Mouse (Mus musculus) R1 (cell line): ENCODE results near the gene Hoxa7.
A peak's percentile ranks its signal among the peaks of the same experiment; 100 is the strongest.

Experiments used
- DNase-seq: peaks from one replicate; pipeline ENCODE4 v3.0.0-alpha.2; 2018; ENCODE audit warnings: low read depth, low spot score

Hoxa7 gene

GRCm38 (mm10) chr6:52213119-52213986 is 8.3 kb downstream of the Hoxa7 start, which contains the start of the genes Hoxa3 and Gm28308:
Gene Hoxa3 (minus strand): TSS chr6:52213336.
Gene Gm28308 (minus strand): TSS chr6:52213339.
- DNase-seq: no peak

GRCm38 (mm10) chr6:52212556-52213118 is 9.0 kb downstream of the Hoxa7 start:
- peak; percentile 29 for DNase-seq

DNA sequence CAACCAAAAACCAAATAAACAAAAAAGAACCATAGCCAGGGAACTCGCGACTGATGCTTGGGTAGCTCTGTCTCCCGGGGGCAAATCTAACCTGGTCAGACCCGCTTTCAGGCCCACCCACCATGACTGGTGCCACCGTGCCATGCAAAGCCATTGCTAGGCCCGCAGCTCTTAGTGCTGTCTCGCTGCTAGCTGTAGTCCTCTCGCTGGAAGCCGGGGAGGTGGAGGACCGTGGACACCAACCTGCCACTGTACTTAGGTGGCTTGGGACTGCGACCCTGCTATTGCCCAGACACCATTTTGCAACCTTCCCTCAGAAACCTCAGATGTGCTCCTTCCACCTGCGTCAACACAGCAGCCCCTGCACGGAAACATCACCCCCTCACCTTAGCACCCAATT is 9.7 kb downstream of the Hoxa7 start:
- peak; percentile 33 for DNase-seq

DNA sequence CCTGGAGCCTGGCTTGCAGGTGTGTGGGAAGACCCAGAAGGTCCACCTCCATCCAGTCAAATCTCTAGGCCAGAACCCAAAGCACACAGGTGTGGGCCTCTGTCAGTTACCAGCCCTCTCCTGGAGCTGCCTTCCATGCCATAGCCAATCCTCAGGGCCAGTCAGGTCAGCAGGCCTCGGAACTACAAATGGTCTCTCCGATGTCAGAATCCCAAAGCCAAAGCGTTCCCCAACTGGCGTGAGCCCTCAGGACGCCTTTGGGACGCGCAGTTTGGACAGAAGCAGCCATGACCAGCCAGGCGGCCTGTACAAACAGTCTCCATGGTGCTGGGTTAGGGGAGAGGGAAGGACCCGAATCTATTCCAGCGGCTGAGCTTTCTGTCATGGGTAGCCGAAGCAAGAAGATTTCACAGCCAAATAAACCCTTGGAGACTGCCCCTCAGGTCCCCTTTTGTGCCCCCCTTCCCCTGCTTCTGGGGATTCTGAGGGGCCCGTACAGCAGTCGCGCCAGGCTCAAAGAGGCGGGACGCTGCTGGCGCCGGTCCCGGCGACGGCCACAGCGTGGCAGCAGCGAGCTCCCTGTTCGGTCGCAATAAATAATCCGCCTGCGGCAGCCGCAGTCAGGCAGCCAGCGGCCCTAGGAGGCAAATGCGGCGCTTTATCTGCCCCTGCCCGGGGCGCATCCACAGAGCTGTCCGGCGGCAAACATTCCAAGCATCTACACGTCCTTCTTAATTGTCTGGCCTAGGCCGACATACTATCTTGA is 10.3 kb downstream of the Hoxa7 start:
- DNase-seq: peak; percentile 79

GRCm38 (mm10) chr6:52209685-52210046 is 12.0 kb downstream of the Hoxa7 start:
- DNase-seq: no peak

DNA sequence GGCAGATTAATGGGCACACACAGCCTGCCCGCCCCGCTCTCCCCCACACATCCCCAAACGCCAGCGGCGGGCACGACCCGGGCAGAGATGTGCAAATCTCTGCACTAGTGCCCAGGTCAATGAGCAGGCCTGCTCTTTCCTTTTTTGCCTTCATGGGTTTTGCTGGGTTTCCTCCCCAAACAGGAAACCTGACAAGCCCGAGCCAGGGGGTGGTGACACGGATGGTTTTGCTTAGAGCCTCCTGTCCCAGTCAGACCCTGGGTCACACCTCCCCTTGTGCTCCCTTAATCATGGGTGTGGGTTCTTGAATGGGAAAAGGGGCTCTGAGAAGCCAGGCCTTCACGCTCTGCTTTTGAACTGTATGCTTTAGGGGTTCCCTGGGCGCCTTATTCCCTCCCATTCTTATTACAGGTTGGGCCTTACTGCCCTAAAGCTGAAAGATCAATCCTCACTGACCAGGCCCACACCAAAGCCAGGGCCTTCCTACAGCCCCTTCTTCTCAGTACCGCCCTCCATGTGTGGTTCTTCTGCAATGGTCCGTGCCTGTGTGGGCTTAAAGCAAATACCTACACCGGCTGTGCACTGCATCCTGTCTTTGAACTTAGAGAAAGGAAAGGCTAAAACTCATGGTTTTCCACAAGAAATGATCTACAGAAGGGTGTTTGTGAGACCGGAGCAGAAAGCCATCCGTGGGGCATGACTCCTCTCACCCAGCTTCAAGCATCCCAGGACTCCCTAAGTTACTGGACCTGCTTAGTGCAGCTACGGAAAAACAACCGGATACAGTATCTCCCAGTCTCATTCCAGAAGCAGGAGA is 12.6 kb downstream of the Hoxa7 start:
- DNase-seq: peak; percentile 43

DNA sequence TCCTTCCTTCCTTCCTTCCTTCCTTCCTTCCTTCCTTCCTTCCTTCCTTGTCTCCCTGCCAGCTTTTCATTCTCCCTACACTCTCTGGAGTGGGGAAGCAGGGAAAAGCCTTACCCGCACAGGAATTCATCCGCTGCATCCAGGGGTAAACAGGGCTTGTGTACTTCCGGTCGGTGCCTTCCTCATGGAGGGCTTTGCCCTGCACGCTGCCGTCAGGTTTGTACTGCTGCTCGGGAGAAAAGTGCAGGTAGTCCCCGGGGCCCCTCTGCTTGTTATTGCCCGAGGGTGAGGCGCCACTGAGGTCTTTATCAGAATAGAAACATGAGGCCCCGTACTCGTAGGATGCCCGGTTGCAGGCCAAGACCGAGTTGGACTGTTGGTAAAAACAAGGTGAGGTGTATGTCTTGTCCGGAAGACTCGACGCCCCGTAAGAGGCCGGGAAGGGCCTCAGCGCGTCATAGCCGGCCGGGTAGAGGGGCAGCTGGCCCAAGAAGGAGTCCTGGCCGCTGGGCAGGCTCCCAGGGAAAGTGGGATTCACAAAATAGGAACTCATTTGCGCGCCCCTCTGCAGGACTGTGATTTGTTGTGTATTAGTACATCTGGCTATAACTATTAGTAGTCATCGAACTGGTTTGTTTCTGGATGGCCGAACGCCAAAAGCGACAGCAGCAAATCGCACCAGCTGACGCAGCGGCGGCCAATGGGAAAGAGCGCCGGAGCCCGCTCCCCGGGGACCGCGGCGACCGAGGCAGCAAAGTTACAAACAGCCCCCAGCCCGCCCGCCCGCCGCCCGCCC is 13.4 kb downstream of the Hoxa7 start, which contains the start of gene Hoxa6:
Gene Hoxa6, minus strand, starts transcription at position 651 of the 796 bp plus-strand sequence.
- peak; percentile 35 for DNase-seq

GRCm38 (mm10) chr6:52207684-52207976 is 14.0 kb downstream of the Hoxa7 start:
- DNase-seq: no peak

GRCm38 (mm10) chr6:52206882-52207683 is 14.6 kb downstream of the Hoxa7 start:
- DNase-seq: no peak

- peak; percentile 39 for DNase-seq
These were observed 15.7 kb downstream of the Hoxa7 start for GRCm38 (mm10) chr6:52205638-52206621.

- DNase-seq: peak; percentile 18
These were observed 16.4 kb downstream of the Hoxa7 start for GRCm38 (mm10) chr6:52205221-52205620.

DNA sequence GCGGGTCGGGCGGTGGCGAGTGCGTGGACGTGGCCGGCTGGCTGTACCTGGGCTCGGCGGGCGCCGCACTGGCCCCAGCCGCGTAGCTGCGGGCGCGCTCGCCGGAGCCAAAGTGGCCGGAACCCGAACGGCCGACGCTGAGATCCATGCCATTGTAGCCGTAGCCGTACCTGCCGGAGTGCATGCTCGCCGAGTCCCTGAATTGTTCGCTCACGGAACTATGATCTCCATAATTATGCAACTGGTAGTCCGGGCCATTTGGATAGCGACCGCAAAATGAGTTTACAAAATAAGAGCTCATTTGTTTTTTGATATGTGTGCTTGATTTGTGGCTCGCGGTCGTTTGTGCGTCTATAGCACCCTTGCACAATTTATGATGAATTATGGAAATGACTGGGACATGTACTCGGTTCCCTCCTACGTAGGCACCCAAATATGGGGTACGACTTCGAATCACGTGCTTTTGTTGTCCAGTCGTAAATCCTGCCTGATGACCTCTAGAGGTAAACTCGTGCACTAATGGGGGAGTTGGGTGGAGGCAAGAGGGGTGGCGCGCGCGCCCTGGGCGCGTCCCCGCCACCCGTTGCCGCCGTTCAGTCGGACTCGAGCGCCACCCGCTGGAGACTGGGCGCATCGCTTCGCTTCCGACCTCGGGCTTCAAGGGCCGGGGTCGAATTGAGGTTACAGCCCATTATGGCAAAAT is 17.5 kb downstream of the Hoxa7 start, which contains the start of gene Hoxa5:
Gene Hoxa5, minus strand, starts transcription at position 538 of the 703 bp plus-strand sequence.
- peak; percentile 93 for DNase-seq

DNA sequence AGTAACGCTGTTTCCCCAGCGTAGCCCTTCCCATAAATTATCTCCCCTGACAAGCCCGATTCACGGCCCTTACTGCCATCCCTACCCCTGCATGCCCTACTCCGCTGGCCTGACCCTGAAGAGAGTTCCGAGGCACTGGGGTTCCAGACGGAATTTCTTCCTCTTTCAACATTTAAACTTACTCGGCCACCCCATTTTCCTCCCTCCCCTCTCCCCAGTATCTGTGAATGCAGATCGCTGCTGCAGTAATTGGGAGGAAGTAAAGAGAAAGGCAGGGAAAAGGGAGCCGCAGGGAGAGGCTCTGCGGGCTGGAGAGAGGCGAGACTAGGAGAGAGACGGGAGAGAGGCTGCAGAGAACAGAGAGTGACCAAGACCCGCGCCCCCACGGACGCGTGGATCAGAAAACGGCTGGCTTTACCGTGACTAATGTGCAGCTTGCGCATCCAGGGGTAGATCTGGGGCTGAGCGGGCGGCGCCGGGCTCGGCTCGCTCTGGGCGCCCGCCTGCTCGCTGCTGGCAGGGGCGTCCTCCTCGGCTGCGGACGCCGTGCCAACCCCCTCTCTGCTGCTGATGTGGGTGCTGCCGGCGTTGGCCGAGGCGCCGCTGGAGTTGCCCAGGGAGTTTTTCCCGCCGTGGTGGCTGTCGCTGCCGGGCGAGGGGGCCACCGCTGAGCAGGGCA is 18.1 kb downstream of the Hoxa7 start:
- DNase-seq: peak; percentile 73

DNA sequence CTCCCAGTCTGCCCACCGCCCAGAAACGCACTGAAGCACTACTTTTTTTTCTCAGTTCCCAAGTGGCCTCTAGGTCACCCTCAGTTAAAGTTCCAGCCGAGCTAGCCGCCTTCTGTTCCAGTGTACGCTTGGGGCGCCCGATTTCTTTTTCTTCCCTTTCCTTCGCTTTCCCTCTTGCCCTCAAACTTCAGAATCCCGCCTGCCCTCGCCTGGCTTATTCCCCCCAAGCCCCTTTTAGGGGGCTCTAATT is 18.6 kb downstream of the Hoxa7 start:
- DNase-seq: peak; percentile 49

DNA sequence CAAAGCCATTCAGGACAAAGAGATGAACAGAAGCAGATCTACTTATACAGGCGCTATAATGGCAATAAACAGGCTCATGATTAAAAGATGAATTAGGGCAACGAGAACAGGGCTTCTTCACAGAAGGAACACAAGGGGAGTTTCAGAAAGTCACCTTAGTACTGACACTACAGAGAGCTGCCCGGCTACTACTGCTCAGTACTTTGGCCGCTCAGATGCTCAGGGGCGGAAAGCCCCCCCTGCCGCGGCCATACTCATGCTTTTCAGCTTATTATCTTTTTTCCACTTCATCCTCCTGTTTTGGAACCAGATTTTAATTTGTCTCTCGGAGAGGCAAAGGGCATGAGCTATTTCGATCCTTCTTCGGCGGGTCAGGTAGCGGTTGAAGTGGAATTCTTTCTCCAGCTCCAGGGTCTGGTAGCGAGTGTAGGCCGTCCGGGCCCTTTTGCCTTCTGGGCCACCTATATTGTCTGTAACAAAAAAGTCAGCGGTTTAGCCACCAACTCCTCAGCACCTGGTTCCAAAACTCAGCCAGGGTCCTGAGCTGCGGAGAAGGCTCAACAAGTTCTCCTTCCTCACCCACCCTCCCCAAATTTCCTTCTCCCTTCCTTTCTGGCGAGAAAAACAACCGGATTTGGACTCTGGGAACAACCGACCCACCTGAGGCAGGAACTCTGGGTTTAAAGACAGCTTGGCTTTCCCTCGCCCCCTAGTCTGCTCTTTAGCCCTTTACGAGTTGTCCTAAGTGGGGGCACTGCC is 19.1 kb downstream of the Hoxa7 start:
- peak; percentile 49 for DNase-seq

- no peak for DNase-seq
These were observed 20.4 kb downstream of the Hoxa7 start for GRCm38 (mm10) chr6:52201269-52201668.

- DNase-seq: no peak
These were observed 20.9 kb downstream of the Hoxa7 start for GRCm38 (mm10) chr6:52200751-52201250.
